Mouse (Mus musculus): ENCODE data around the gene Cdh15.

Cdh15 gene

GRCm38 (mm10) chr8:122844161-122844560 is 3.6 kb upstream of the Cdh15 start:
- DNase-seq (ENCODE audit: low spot score), result no peak

DNA sequence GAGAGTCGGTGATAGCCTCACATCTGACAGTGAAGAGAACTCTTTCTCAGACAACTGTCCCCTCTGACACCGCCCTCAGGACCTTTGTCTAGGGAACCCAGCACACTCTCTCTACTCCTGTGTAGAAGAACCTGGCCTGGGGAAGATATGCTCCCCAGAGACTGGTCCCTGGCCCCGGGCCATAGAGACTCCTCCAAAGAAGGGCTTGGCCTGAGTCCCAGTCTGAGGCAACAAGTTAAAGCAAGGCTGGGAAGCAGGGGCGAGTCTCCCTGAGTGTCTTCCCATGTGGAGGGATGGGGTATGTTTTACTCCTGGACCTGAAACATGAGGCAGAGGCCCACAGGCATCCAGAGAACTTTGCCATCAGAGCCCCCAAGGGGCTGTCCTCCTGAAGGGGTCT is 2.1 kb upstream of the Cdh15 start:
- no peak for DNase-seq (ENCODE audit: low spot score)

DNA sequence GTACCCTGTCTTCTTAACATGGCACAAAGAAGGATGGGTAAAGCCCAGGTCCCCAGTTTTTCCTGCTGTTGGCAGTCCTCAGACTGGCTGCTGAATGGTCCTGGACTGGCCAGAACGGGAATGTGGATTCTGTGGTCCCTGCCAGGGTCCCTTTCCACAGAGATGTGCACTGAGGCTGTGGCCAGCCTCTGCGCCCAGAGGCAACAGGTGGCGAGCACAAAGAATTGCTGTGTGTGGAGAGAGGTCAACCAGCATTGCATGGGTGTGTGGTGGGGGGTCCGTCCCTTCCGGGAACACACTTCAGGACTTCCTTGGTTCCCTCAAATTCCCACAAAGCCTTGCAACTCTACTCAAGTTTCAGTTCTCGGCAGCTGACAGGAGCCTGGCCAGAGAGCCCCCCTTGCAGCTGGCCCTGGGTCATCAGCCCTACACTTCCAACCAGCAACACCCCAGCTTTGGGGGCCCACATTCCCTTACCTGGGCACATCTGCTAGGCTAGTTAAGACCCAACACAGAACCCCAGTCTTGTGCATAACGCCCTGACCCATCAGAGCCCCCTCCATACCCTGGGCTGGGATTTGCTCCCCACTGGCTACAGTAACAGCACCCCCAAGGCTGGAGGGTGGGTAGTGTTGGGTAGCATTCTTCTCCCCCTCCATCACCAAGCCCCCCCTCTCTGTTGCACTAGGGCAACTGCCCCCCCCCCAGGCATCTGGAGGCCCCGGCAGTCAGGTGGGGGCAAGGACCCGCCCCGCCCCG is 1.6 kb downstream of the Cdh15 start:
- no peak for DNase-seq (ENCODE audit: low spot score)

GRCm38 (mm10) chr8:122850641-122851240 is 3.0 kb downstream of the Cdh15 start:
- DNase-seq (ENCODE audit: low spot score), result no peak

GRCm38 (mm10) chr8:122851692-122852545 is 4.2 kb downstream of the Cdh15 start:
- DNase-seq (ENCODE audit: low spot score), result no peak

DNA sequence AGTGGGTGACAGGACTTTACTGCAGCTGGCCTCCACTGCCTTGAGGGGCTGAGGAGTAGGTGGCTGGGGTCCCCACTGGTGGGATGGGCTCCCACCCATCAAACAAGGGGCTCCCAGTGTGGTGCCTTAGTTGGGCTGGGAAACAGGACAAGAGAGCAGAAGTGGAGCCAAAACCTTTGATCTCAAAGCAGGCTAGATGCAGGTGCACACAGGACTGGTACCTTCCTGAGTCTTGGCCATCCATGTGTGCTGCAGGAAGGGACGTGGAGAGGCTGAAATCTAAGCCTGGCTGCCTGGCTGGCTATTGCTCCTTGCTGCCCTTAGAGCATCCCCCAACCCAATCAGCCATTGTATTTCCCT is 4.8 kb downstream of the Cdh15 start:
- DNase-seq (ENCODE audit: low spot score), result no peak

- no peak for DNase-seq (ENCODE audit: low spot score)
Measured at GRCm38 (mm10) chr8:122853340-122853771, 5.6 kb downstream of the Cdh15 start.

- DNase-seq (ENCODE audit: low spot score), result no peak
Measured at GRCm38 (mm10) chr8:122854388-122854787, 6.6 kb downstream of the Cdh15 start.

- no peak for DNase-seq (ENCODE audit: low spot score)
Measured at GRCm38 (mm10) chr8:122855123-122855522, 7.4 kb downstream of the Cdh15 start.

- DNase-seq (ENCODE audit: low spot score), result no peak
Measured at GRCm38 (mm10) chr8:122856288-122856687, 8.5 kb downstream of the Cdh15 start.

- no peak for DNase-seq (ENCODE audit: low spot score)
Measured at GRCm38 (mm10) chr8:122859843-122860242, 12.1 kb downstream of the Cdh15 start.

DNA sequence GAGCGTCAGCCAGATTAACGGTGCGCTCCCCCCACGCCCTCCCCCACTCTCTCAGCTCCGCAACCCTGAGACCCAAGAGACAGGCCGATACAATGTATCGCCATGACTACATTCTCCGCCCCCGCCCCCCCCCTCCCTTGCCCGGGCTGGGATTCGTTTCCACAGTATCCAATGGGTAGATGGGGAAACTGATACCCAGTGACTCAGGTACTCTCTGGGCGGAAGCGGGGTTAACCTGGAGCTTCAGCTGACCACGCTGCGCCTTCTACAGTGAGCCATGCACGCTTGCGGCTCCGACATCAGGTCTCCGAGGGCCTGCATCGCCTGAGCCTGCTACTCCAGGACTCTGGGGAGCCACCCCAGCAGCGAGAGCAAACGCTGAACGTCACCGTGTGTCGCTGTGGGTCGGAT is 17.0 kb downstream of the Cdh15 start:
- DNase-seq (ENCODE audit: low spot score), result no peak

- no peak for DNase-seq (ENCODE audit: low spot score)
Measured at GRCm38 (mm10) chr8:122865441-122865840, 17.7 kb downstream of the Cdh15 start.

- DNase-seq (ENCODE audit: low spot score), result no peak
Measured at GRCm38 (mm10) chr8:122866231-122866630, 18.5 kb downstream of the Cdh15 start.

DNA sequence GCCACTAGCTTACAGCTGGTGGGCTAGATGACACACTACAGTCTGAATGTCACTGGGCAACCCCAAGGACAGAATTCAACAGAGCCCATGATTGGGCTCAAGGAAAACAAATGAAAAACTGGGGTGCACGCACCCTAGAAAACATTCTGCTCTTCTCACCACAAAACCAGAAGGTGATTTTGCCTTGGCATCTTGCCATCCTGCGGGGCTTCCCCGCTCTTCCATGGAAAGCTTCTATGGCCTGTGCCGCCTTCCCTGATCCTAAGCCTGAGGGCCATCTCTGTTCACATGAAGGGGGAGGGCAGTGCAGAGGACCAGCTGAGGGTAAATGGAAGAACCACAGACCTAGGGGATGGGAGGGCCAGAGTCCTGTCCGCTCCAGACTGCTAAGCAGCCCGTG is 20.2 kb downstream of the Cdh15 start:
- DNase-seq (ENCODE audit: low spot score), result no peak

- DNase-seq (ENCODE audit: low spot score), result peak; percentile 38
Measured at GRCm38 (mm10) chr8:122870377-122870863, 22.7 kb downstream of the Cdh15 start.

- no peak for DNase-seq (ENCODE audit: low spot score)
Measured at GRCm38 (mm10) chr8:122871663-122872062, 23.9 kb downstream of the Cdh15 start.

GRCm38 (mm10) chr8:122873171-122873570 is 25.4 kb downstream of the Cdh15 start:
- DNase-seq (ENCODE audit: low spot score), result no peak

- DNase-seq (ENCODE audit: low spot score), result no peak
Measured at GRCm38 (mm10) chr8:122875186-122875585, 27.4 kb downstream of the Cdh15 start.

- no peak for DNase-seq (ENCODE audit: low spot score)
Measured at GRCm38 (mm10) chr8:122878231-122878630, 30.5 kb downstream of the Cdh15 start.

DNA sequence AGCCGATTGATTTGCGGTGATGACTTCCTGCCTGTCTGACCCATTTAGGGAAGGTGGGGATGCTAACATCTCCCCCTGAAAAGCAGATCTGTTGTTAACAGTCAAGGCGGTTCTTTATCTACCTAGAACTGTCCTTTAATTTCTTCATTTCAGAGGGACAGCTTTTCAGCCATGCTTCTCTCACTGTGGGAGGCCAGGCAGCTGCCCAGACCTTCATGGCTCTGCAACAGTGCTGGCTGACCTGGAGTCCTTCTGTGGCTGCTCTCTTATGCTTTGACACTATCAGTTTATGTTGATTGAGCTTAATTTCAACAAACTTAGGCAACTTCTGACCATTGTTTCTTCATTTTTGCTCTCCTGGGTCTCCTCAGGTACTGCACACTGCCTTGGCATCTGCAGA is 32.5 kb downstream of the Cdh15 start:
- no peak for DNase-seq (ENCODE audit: low spot score)

DNA sequence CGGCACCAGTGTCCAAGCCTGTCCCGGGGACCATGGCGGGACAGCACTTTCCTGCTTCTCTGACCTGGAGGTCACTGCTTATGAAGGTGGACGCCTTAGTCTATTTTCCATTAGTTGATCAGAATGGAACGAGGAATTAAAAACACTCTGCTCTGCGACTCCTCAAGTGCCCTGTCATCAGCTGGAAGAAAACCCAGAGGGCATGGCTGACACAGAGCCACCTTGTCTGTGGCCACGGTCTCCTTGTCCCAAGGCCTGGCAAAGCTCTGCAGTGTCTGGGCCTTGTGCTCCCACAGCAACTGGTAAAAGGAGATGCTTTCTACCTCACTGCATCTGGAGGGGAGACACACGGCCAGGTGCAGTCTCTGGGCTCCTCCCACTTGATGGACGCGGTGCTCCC is 35.9 kb downstream of the Cdh15 start:
- no peak for DNase-seq (ENCODE audit: low spot score)

DNA sequence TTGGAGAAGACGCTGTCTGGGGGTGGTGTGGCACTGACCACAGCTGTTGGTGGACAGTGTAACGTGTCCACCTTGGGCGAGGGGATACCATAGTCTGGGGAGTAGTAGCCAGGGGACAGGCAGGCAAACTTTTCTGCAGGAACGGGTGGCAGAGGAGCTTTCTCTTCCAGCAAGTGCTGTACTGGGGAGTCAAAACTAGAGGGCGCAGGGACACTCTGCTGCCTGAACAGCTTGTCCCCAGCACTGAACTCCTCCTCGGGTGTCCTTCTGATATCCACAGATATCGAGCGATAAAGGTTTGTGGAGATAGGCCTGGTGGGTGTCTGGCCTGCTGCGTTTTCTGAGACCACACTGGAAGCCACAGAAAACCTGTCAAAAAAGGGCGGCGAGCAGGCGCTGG is 43.7 kb downstream of the Cdh15 start:
- no peak for DNase-seq (ENCODE audit: low spot score)
